Mouse (Mus musculus) kidney, adult 2 months (tissue): ENCODE results near the gene Dpt.

Experiments
- CTCF ChIP-seq: fragments of 200-500 bp; conservative IDR thresholded peaks from 2 replicates; pipeline ENCODE4 v1.5.1; 2011; ENCODE audit warnings: low read depth, mild to moderate bottlenecking, control low read depth, low read length, moderate library complexity, mixed read lengths; ENCODE audit not compliant: insufficient read depth, insufficient read length
- POLR2A ChIP-seq: fragments of 200-500 bp; IDR thresholded peaks from one replicate; pipeline ENCODE4 v1.6.1; 2011; ENCODE audit warnings: low read depth, low read length, control low read depth

DNA sequence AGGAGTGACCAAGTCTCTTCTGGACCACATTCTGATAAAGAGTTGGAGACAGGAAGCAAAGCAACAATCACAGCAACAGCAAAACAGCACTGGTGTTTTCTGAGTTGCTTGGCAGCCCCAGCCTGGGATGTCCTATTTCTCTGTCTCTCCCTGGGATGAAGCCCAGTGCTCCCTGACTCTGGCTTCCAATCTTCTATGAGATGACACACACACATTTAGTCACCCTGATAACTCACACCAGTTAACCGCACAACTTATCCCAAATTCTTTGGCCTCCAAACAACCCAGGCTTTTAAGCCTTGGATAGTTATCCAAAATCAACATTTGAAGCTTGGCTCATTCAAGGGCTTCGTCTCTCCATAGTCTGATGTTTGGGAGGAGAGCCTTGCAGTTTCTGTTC lies 12.9 kb downstream of the Dpt start:
- no peak for TF ChIP-seq POLR2A
- no peak for TF ChIP-seq CTCF
